In genomic region chr2:11211961-11212562, GRCm38 (mm10) we compare ENCODE assay signal across 14 mouse cellular contexts. TPM values are rescaled to one million over a fixed set of nuclear protein-coding genes. Genes with fewer than 3 reads are reported as not detected.
DNase-seq lines count a peak whose midpoint lies in the region; ATAC-seq and TF ChIP-seq lines count a peak whose summit lies in the region.
"Had no signal": no experiment of that assay in that cellular context is flagged by ENCODE, and none has a peak within 500 bp of the region (broad histone marks: within the 10 kb centered on the region; RNA-seq: fewer than 3 reads in every experiment).

No protein-coding gene starts in this region.

- no peaks in the 10 kb centered on the region for H3K9me3 ChIP-seq in hindbrain, postnatal 0 days (ENCODE audit: low read length)
- H3K9me3 ChIP-seq: G1E had no signal

- H3K4me2 ChIP-seq in hindbrain, postnatal 0 days (ENCODE audit: low read depth, low read length) = no peak overlapping the region

- TF ChIP-seq CTCF in hindbrain, postnatal 0 days (IDR thresholded peaks at IDR 0.05; ENCODE audit: low read depth) = no peak

- 72% methylated on average over 7 of the region's 7 CpGs for WGBS in hindbrain, postnatal 0 days

- peak; percentile 78 for DNase-seq in CD4-positive, CD25-positive, alpha-beta regulatory T cell, adult 2 months (ENCODE audit: low read depth, low spot score)
- peak; percentile 61 for DNase-seq in T-cell, adult 2 months (ENCODE audit: low spot score)
- DNase-seq in kidney, adult 9 months = peak; percentile 37
- peak; percentile 75 for DNase-seq in naive thymus-derived CD4-positive, alpha-beta T cell, adult 2 months (ENCODE audit: low read depth)
- DNase-seq in left cerebral cortex, adult 9 months (ENCODE audit: low spot score in 2 of 2) = no peak
- DNase-seq in hindbrain, postnatal 0 days (ENCODE audit: low spot score) = no peak
- DNase-seq in MN1 (ENCODE audit: low spot score) = no peak
- DNase-seq: cerebellum, postnatal 25 days; heart, adult 2 months; left cerebral cortex, postnatal 4 days; thymus, adult 2 months had no signal

- H3K4me3 ChIP-seq in hindbrain, postnatal 0 days (ENCODE audit: low read length) = no peak overlapping the region
- H3K4me3 ChIP-seq: heart, adult 2 months; layer of hippocampus, adult 2 months had no signal

- no peak overlapping the region for H3K9ac ChIP-seq in hindbrain, postnatal 0 days (replicated peaks; ENCODE audit: low read length)
- H3K9ac ChIP-seq: liver, embryonic 14.5 days had no signal

- no peaks in the 10 kb centered on the region for H3K27me3 ChIP-seq in hindbrain, postnatal 0 days (ENCODE audit: insufficient read depth, low read length)

- H3K4me1 ChIP-seq in hindbrain, postnatal 0 days (ENCODE audit: insufficient read depth, low read length) = no peaks in the 10 kb centered on the region

- H3K36me3 ChIP-seq in hindbrain, postnatal 0 days (ENCODE audit: insufficient read depth, low read length) = no peaks in the 10 kb centered on the region
- H3K36me3 ChIP-seq: G1E had no signal

- H3K27ac ChIP-seq in hindbrain, postnatal 0 days = no peak overlapping the region
- H3K27ac ChIP-seq: heart, adult 2 months; layer of hippocampus, adult 2 months; liver, embryonic 14.5 days had no signal

- no peak for ATAC-seq in hindbrain, postnatal 0 days

RNA-seq across cellular contexts. Expression of gene Prkcq, which starts 40.2 kb away (rescaled TPM):
- 12.9 and 13.5 TPM in 2 replicates for total RNA-seq in hindbrain, postnatal 0 days (2014; rRNA removed)
- 14.8 and 18.1 TPM in 2 replicates for polyA plus RNA-seq in hindbrain, postnatal 0 days (2015; fragmentation: Nextera tagmentation; extraction: Ambion mirVana)
- polyA plus RNA-seq: G1E had no signal

Comparison
In these comparisons a context has a peak if more than half of its experiments do, and no peak if none do; other contexts are left out.
1. DNase-seq: peak in CD4-positive, CD25-positive, alpha-beta regulatory T cell, adult 2 months (single experiment), T-cell, adult 2 months (single experiment), kidney, adult 9 months (single experiment) and naive thymus-derived CD4-positive, alpha-beta T cell, adult 2 months (single experiment); none in left cerebral cortex, adult 9 months (0 of 2), hindbrain, postnatal 0 days (single experiment) and MN1 (single experiment).